Mouse (Mus musculus) neural tube, embryonic 11.5 days (tissue): ENCODE data around the gene Inpp5e. TPM values are rescaled to one million over a fixed set of nuclear protein-coding genes. Genes with fewer than 3 reads are reported as not detected.
A peak's percentile ranks its signal among the peaks of the same experiment; 100 is the strongest.
"Not testable (repeated sequence)": the region's sequence is repeated elsewhere in the genome, so short reads cannot be mapped to it uniquely, and the experiment has no call there.

Experiments
- ATAC-seq: fragments of 200-750 bp; cut with Nextera tagmentation; 2 replicates; pipeline ENCODE4 v1.8.0; 2017; ENCODE audit warnings: moderate number of reproducible peaks, mild to moderate bottlenecking, moderate TSS enrichment, moderate library complexity; ENCODE audit not compliant: insufficient read depth, low FRiP score, low TSS enrichment
- DNase-seq: peaks from one replicate; pipeline ENCODE4 v3.0.0-alpha.2; 2015; ENCODE audit warnings: low spot score
- H3K27ac ChIP-seq: fragments of 300-500 bp; sonication (generic); 2 replicates; pipeline ENCODE4 v1.5.1; 2014; ENCODE audit warnings: low read depth, mild to moderate bottlenecking, low read length
- H3K27me3 ChIP-seq: fragments of 300-500 bp; sonication (generic); 2 replicates; pipeline ENCODE4 v1.6.1; 2014; ENCODE audit warnings: mild to moderate bottlenecking, low read length, mixed read lengths; ENCODE audit not compliant: control insufficient read depth, insufficient read depth
- H3K36me3 ChIP-seq: fragments of 300-500 bp; sonication (generic); 2 replicates; pipeline ENCODE4 v1.6.1; 2014; ENCODE audit warnings: mild to moderate bottlenecking, low read length, moderate library complexity, mixed read lengths; ENCODE audit not compliant: control insufficient read depth, insufficient read depth
- H3K4me1 ChIP-seq: fragments of 300-500 bp; sonication (generic); 2 replicates; pipeline ENCODE4 v1.6.1; 2014; ENCODE audit warnings: low read length, mixed read lengths; ENCODE audit not compliant: control insufficient read depth, insufficient read depth
- H3K4me2 ChIP-seq: fragments of 300-500 bp; sonication (generic); 2 replicates; pipeline ENCODE4 v1.6.1; 2014; ENCODE audit warnings: low read depth, mild to moderate bottlenecking, moderate library complexity
- H3K4me3 ChIP-seq: fragments of 300-500 bp; sonication (generic); 2 replicates; pipeline ENCODE4 v1.5.1; 2014; ENCODE audit warnings: low read depth, low read length
- H3K9ac ChIP-seq: fragments of 300-500 bp; sonication (generic); 2 replicates; pipeline ENCODE4 v1.6.1; 2014; ENCODE audit warnings: mild to moderate bottlenecking, low read length
- H3K9me3 ChIP-seq: fragments of 300-500 bp; sonication (generic); 2 replicates; pipeline ENCODE4 v1.6.1; 2016; ENCODE audit warnings: low read length; ENCODE audit not compliant: control insufficient read depth
- WGBS: fragments of 180-500 bp; shearing (Covaris S2); extraction: QIAGEN DNeasy Blood & Tissue Kit; methylation state at CpG from one replicate; pipeline ENCODE4 v1.1.7; 2014; 5-methylcytosine and 5-hydroxymethylcytosine counted together
- polyA plus RNA-seq: library from polyadenylated mRNA; unstranded; fragments of >200 nt; fragmentation: Nextera tagmentation; extraction: Ambion mirVana; gene quantifications from 2 replicates; pipeline ENCODE4 v1.2.1, GENCODE M21; 2014

The Inpp5e gene
- polyA plus RNA-seq, 1 experiment from 2014 or later: 25.4 TPM

DNA sequence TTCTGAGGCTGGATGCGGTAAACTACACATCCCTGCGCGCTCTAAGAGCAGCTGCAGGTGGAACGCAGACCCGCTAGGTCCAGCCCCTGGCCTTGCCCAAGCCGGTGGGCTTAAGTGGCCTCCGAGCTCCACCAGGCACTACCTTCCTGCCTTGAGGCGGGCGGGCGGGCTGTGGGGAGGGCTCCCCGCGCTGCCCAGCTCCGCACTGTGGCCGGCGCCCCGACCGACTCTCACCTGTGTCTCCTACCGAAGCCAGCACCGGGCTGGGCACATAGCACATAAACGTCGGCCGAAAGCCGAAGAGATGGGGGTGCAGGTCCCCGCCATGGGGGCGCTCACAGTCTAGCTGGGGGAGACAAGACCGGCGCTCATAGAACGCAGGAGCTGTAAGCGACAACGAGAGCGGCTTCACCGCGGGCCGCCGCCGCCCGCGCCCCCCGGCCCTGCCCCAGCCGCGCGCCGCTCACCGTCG is 20.3 kb downstream of the Inpp5e start:
- Histone ChIP-seq H3K9me3 (no peaks in the 10 kb centered on the region), H3K9ac (peak overlapping the region; percentile 92), H3K27ac (peak overlapping the region; percentile 62), H3K27me3 (no peaks in the 10 kb centered on the region), H3K4me3 (peak overlapping the region; percentile 93), H3K36me3 (peaks cover 38% of the 10 kb centered on the region), H3K4me1 (peaks cover 10% of the 10 kb centered on the region; the same call in 1 of the 2 replicates), H3K4me2 (peak overlapping the region; percentile 99)
- DNase-seq (peak; percentile 31), ATAC-seq (peak; percentile 60; the same call in 1 of the 2 replicates)
- WGBS: under 1% methylated on average over 45 of the region's 45 CpGs

DNA sequence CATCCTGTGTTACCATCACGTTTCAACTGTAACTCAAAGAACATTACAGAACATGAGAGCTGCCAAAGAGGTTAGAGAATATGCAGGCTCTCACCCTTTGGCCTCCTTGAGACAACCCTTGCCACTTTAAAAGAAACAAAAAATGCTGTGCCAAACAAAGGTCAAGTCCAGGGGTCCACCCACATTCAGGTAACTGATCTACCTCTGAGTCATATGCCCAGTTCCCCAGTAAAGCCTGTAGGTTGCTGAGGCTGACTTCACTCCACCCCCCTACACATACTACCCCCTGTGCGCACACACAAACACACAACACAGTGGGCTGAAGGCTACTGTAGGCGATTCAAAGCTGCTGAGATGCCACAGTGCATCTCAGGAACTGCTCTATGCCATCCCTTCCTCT is 21.3 kb downstream of the Inpp5e start:
- no peak for ATAC-seq
- Histone ChIP-seq H3K4me3 (peak overlapping the region; percentile 93; the same call in 1 of the 2 replicates), H3K9ac (no peak overlapping the region)

DNA sequence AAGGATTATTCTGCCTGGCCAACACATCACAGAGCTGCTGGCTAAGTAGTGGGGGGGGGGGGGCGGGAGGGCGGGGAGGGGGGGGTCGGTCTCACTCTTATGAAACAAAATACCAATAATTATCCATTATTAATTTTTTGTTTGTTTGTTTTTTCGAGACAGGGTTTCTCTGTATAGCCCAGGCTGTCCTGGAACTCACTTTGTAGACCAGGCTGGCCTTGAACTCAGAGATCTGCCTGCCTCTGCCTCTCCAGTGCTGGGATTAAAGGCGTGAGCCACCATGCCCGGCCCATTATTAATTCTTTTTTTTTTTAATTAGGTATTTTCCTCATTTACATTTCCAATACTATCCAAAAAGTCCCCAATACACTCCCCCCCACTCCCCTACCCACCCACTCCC is 28.1 kb downstream of the Inpp5e start:
- peaks cover 31% of the 10 kb centered on the region for H3K36me3 ChIP-seq
- not testable (repeated sequence) for H3K27ac ChIP-seq

More for the DNA sequence above, 21.3 kb downstream of the Inpp5e start:
- 88% methylated on average over 3 of the region's 3 CpGs for WGBS
- Histone ChIP-seq H3K4me1 (peaks cover 10% of the 10 kb centered on the region; the same call in 1 of the 2 replicates), H3K27ac (no peak overlapping the region), H3K9me3 (no peaks in the 10 kb centered on the region), H3K4me2 (peak overlapping the region; percentile 99), H3K27me3 (no peaks in the 10 kb centered on the region), H3K36me3 (peaks cover 42% of the 10 kb centered on the region)
- DNase-seq: no peak

DNA sequence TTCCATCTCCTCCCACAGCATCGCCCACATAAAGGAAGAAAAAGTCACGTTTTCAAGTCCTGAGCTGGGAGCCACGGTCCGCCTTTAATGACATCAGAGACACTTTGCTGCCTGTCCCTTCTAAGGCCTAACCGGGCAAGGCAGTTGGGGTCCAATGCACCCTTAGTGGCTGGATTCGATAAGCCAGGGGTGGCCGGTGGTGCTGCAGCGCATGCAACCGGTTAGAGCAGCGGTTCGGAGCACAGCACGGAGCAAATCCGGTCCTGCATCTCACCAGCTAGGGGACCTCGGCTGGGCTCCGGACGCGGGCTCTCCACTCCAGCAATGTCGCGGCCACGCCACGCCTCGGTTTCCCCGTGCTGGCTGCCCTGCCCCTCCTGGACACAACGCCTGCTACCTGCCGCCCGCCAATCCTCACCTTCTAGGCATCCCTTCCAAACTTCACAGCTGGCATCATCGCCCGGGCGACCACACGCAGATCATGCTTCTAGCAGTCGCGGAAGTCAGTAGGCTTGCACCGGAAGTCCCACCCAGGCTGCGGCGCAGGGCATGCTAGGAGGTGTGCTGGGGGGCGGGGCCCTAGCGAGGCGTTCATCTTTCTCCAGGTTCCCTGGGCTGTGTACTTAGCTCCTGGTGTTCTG is 28.8 kb downstream of the Inpp5e start, which contains the start of gene Snapc4:
Gene Snapc4 (minus strand): TSS at position 523 of the 641 bp plus-strand sequence.
- no peaks in the 10 kb centered on the region for H3K4me1 ChIP-seq
- H3K27me3 ChIP-seq: no peaks in the 10 kb centered on the region
- DNase-seq (peak; percentile 87), ATAC-seq (peak; percentile 89)
- WGBS: under 1% methylated on average over 38 of the region's 38 CpGs
- peak within 1 kb of the TSS; percentile 80 for H3K4me3 ChIP-seq
- H3K9ac ChIP-seq: peak within 1 kb of the TSS; percentile 68
- H3K27ac ChIP-seq: no peak within 1 kb of the TSS
- H3K36me3 ChIP-seq: peaks cover 31% of the 10 kb centered on the region
- no peaks in the 10 kb centered on the region for H3K9me3 ChIP-seq
- peak within 1 kb of the TSS; percentile 62 for H3K4me2 ChIP-seq

More for the DNA sequence above, 28.1 kb downstream of the Inpp5e start:
- peak overlapping the region; percentile 62 for H3K4me2 ChIP-seq
- H3K4me3 ChIP-seq: peak overlapping the region; percentile 80
- DNase-seq, H3K9me3 ChIP-seq, H3K27me3 ChIP-seq, ATAC-seq, H3K4me1 ChIP-seq: not testable (repeated sequence)
- 33% methylated on average over 6 of the region's 6 CpGs for WGBS
- H3K9ac ChIP-seq: peak overlapping the region; percentile 68; the same call in 1 of the 2 replicates

DNA sequence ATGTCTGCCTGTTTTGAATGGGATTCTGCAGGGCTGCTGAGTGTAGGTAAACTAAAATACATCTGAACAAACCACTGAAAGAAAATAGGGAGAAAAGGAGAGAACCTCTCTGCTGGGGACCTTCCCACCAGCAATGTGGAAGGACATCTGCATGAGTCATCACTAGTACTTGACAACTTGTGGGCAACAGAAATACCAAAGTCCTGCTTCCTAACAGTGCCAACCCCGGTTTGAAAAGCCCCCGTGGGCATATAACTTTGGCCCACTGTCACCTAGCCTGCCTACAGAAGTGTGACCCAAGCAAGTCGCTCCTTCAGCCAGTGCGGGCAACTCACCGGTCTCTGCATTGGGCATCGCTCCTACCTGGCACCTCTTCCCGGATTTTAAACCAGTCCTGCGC is 36.6 kb downstream of the Inpp5e start:
- ATAC-seq (no peak), DNase-seq (no peak)
- 95% methylated on average over 8 of the region's 8 CpGs for WGBS
- Histone ChIP-seq H3K4me1 (no peaks in the 10 kb centered on the region), H3K4me2 (no peak overlapping the region), H3K36me3 (peaks cover 42% of the 10 kb centered on the region), H3K27ac (no peak overlapping the region), H3K27me3 (no peaks in the 10 kb centered on the region), H3K4me3 (no peak overlapping the region), H3K9me3 (no peaks in the 10 kb centered on the region), H3K9ac (no peak overlapping the region)

DNA sequence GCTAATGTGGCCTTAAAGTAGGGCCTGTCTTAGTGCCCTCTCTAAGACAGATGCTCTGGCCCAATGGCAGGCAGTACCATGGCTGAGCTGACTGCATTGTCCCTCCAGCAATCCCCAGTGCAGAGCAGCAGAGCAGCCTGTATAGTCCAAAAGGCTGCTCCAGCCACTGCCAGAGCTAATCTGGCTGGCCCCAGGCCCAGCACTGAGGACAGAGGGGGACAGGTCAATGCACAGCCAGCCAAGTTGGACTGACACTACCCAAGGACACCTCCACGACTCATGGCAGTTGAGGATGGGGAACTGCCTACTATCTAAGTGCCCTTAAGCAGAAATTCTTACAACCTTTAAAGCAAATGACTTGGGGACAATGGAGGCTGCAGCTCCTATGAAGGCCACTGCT is 40.4 kb downstream of the Inpp5e start:
- Histone ChIP-seq H3K27ac (no peak overlapping the region), H3K9me3 (no peaks in the 10 kb centered on the region), H3K4me3 (no peak overlapping the region), H3K36me3 (peaks cover 30% of the 10 kb centered on the region), H3K4me1 (no peaks in the 10 kb centered on the region), H3K4me2 (no peak overlapping the region), H3K27me3 (no peaks in the 10 kb centered on the region), H3K9ac (no peak overlapping the region)
- ATAC-seq (no peak), DNase-seq (no peak)
- WGBS: 92% methylated on average over 1 of the region's 1 CpGs

DNA sequence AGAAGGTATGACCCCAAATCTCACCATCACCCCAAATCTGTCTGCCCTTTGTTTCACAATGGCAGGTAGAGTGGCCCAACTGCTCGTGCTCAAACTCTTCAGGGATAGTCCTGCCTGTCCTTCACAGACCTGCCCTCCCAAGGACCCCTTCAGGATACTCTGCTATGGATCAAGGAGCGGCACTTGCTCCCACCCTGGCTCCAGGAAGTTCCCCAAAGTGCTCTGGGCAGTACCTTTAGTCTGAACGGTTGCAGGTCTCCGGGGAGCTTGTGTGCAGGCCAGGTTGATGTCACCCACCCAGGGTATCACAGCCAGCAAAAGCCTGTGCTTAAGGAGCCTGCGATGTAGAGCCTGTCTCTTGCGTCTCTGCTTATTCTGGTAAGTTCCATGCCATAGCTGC is 41.1 kb downstream of the Inpp5e start:
- DNase-seq (no peak), ATAC-seq (no peak)
- Histone ChIP-seq H3K4me3 (no peak overlapping the region), H3K36me3 (peaks cover 28% of the 10 kb centered on the region), H3K9me3 (no peaks in the 10 kb centered on the region), H3K4me2 (no peak overlapping the region), H3K27ac (no peak overlapping the region), H3K4me1 (no peaks in the 10 kb centered on the region), H3K27me3 (no peaks in the 10 kb centered on the region), H3K9ac (no peak overlapping the region)
- WGBS: 87% methylated on average over 6 of the region's 6 CpGs

DNA sequence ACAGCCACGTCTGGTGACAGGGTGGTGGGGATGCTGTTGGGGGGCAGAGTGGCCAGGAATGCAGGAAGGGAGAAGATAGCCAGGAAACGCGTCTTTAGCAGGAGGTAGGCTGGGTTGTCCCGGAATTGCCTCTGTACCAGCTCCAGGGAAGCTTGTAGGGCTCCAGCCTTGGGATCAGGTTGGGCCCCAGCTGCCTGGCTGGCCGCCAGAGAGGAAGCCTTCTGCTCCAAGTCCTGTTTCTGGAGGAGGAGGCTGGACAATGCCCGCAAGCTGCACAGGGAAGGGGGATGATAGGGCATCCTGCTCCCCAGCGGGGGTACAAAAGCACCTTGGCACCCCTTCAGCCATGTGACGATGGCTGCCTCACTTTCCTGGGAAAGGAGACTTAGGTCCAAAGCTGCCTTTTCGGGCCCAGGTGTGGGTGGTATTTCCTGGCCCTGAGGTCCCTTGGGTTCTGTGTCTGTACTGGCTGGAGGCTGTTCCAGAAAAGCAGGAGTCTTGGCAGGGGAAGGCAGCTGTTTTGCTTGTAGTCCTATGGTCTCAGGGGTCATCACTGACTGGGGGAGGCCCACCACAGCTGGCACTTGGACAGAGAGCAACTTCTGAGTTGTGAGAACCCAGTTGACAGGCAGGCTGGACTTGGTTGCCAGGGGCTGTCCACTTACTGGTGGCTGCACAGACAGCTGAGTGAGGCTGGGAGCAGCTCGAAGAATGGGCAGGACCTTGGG is 44.1 kb downstream of the Inpp5e start:
- H3K9ac ChIP-seq: no peak overlapping the region
- no peaks in the 10 kb centered on the region for H3K9me3 ChIP-seq
- ATAC-seq (no peak), DNase-seq (no peak)
- H3K4me3 ChIP-seq: no peak overlapping the region
- no peaks in the 10 kb centered on the region for H3K27me3 ChIP-seq
- H3K27ac ChIP-seq: no peak overlapping the region
- H3K4me2 ChIP-seq: no peak overlapping the region
- H3K4me1 ChIP-seq: no peaks in the 10 kb centered on the region
- 91% methylated on average over 10 of the region's 10 CpGs for WGBS
- peaks cover 25% of the 10 kb centered on the region for H3K36me3 ChIP-seq
